Mouse (Mus musculus) ES-Bruce4 (cell line): Measurements from ENCODE around the gene Anapc13. TPM values are rescaled to one million over a fixed set of nuclear protein-coding genes. Genes with fewer than 3 reads are reported as not detected.

Experiments
- H3K27ac ChIP-seq: 2 replicates; pipeline ENCODE4 v1.5.1; 2012; ENCODE audit warnings: low read length, inconsistent platforms; ENCODE audit not compliant: insufficient read depth
- H3K27me3 ChIP-seq: 2 replicates; pipeline ENCODE4 v1.6.1; 2012; ENCODE audit warnings: mild to moderate bottlenecking, low read length, inconsistent platforms; ENCODE audit not compliant: control insufficient read depth, poor library complexity, insufficient read depth, severe bottlenecking
- H3K36me3 ChIP-seq: 2 replicates; pipeline ENCODE4 v1.6.1; 2012; ENCODE audit warnings: inconsistent platforms, mild to moderate bottlenecking, low read length, moderate library complexity; ENCODE audit not compliant: control insufficient read depth, poor library complexity, insufficient read depth, severe bottlenecking
- H3K4me1 ChIP-seq: one replicate; pipeline ENCODE4 v1.8.1; 2011; ENCODE audit warnings: low read length; ENCODE audit not compliant: control insufficient read depth, insufficient read depth
- H3K4me3 ChIP-seq: 2 replicates; pipeline ENCODE4 v1.5.1; 2011; ENCODE audit warnings: low read depth, mild to moderate bottlenecking, low read length
- H3K9ac ChIP-seq: 2 replicates; pipeline ENCODE4 v1.6.1; 2012; ENCODE audit warnings: low read depth, mild to moderate bottlenecking, inconsistent platforms; ENCODE audit not compliant: poor library complexity, severe bottlenecking
- H3K9me3 ChIP-seq: replicated peaks from 2 replicates; pipeline ENCODE4 v1.6.1; 2012; ENCODE audit warnings: mild to moderate bottlenecking, low read length, inconsistent platforms; ENCODE audit not compliant: control insufficient read depth, poor library complexity, insufficient read depth, severe bottlenecking
- CTCF ChIP-seq: IDR thresholded peaks from one replicate; pipeline ENCODE4 v1.8.1; 2011; ENCODE audit warnings: low read depth, low read length
- EP300 ChIP-seq: IDR thresholded peaks from 2 replicates; pipeline ENCODE4 v1.6.1; 2011; ENCODE audit warnings: low read depth, low read length; ENCODE audit not compliant: insufficient read depth
- POLR2A ChIP-seq: IDR thresholded peaks from one replicate; pipeline ENCODE4 v1.8.1; 2011; ENCODE audit warnings: low read length; ENCODE audit not compliant: insufficient read depth
- polyA plus RNA-seq: library from polyadenylated mRNA; stranded (reverse); fragments of >200 nt; gene quantifications from 2 replicates; pipeline ENCODE4 v1.2.4, GENCODE M21; 2011; ENCODE audit warnings: low read depth; ENCODE audit not compliant: missing spikeins, insufficient read depth, insufficient read length

The Anapc13 gene
- polyA plus RNA-seq, 1 experiment = 87.9 TPM

DNA sequence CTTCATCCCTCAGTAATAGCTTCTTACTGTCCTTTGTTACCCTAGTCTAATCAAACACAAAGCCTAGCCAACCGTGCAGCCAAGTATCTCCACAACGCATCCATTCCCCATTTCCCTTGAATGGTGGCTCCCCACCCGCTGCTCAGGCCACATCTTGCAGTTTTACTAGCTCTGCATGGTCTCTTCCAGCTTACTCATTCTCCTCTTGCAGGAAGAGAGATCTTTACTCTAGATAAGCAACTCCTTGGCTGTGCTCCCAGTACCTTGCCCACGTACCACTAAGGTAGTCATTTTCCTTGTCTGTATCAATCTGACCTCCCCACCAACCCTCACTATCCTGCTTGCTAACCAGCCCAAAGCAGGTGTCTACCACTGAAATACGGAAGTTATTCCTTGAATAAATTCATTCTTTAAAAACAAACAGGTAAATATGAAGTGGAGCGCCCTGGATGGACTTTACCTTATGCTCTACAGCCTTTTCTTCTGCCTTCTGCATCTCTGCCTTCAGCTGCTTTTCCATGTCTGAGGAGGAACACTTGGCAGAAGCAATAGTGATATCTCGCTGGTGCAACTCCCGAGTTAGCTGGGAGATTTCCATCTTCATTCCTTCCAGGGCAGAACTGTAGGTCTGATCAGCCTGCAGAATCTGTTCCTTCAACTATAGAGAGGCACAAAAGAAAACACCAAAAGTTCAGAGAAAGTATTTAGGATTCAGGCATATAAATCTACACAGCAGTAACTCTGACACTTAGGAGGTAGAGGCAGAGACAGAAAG is 30.2 kb upstream of the Anapc13 start:
- Histone ChIP-seq H3K4me1 (no peaks in the 10 kb centered on the region), H3K4me3 (no peak overlapping the region), H3K9me3 (no peaks in the 10 kb centered on the region), H3K27ac (no peak overlapping the region), H3K36me3 (0 out of 2 replicates have a peak, but pooled peaks cover 2% of the 10 kb centered on the region), H3K9ac (no peak overlapping the region), H3K27me3 (no peaks in the 10 kb centered on the region)
- TF ChIP-seq POLR2A (no peak), EP300 (no peak), CTCF (no peak)

DNA sequence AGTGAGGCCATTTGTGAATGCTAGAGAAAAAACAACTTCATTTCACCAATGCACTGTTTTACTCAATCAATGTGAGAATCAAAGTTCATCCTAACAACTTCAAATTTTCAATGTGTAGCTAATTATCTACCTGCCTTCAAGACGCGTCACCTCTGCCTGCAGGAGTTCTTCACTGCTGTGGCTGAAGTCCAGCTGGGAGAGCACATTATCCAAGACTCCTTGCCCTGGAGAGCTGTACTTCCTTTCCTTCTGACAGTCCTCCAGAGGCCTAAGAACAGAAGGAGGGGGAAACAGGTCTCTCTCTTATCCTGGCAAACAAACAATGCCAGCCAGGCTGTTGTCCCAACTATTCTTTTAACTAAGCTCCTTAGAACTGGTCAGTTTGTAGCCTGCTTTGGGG is 24.9 kb upstream of the Anapc13 start:
- Histone ChIP-seq H3K4me1 (no peaks in the 10 kb centered on the region), H3K4me3 (no peak overlapping the region), H3K9ac (no peak overlapping the region), H3K27ac (no peak overlapping the region), H3K27me3 (no peaks in the 10 kb centered on the region), H3K36me3 (peaks cover 7% of the 10 kb centered on the region; the same call in 1 of the 2 replicates), H3K9me3 (no peaks in the 10 kb centered on the region)
- TF ChIP-seq CTCF (no peak), POLR2A (no peak), EP300 (no peak)

DNA sequence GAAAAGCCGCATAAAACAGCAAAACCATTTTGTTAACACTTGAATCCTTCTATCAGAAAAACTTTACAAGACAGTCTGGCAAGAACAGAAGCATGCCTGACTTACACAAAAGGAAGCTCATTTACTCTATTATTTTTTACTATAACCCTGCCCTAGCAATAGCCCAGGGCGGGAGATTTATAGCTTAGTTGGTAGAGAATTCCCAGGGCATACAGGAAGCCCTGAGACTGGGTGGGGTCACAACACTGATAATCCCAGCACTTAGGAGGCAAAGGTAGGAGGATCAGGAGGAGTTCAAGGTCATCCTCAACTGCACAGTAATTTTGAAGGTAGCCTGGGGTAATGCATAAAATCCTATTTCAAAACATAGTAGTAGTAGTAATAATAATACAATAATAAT is 24.4 kb upstream of the Anapc13 start:
- Histone ChIP-seq H3K36me3 (peaks cover 7% of the 10 kb centered on the region; the same call in 1 of the 2 replicates), H3K9me3 (no peaks in the 10 kb centered on the region), H3K27ac (no peak overlapping the region), H3K9ac (no peak overlapping the region), H3K4me3 (no peak overlapping the region), H3K4me1 (no peaks in the 10 kb centered on the region), H3K27me3 (no peaks in the 10 kb centered on the region)
- no peak for TF ChIP-seq EP300
- TF ChIP-seq POLR2A = no peak
- TF ChIP-seq CTCF = no peak

DNA sequence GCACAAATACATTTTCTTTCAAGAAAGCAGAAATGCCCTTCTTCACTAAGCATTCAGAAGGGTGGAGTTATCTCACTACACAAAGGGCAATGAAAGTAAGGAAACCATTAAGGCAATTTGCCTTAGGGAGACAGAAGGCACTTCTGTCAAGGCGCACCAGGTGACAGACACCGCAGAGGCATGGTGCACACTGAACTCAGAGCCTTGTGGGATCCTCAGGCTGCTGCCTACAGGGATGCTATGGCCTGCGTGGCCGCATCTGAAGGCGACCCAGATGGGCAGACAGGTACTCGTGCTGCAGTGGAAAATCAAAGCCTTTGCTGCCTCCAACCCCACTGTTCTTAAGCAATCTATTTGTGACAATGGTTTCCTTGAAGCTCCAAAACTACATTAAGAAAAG is 20.9 kb upstream of the Anapc13 start:
- TF ChIP-seq POLR2A (no peak), EP300 (no peak), CTCF (no peak)
- Histone ChIP-seq H3K27ac (no peak overlapping the region), H3K4me3 (no peak overlapping the region), H3K27me3 (no peaks in the 10 kb centered on the region), H3K4me1 (no peaks in the 10 kb centered on the region), H3K9ac (no peak overlapping the region), H3K36me3 (peaks cover 7% of the 10 kb centered on the region; the same call in 1 of the 2 replicates), H3K9me3 (no peaks in the 10 kb centered on the region)

DNA sequence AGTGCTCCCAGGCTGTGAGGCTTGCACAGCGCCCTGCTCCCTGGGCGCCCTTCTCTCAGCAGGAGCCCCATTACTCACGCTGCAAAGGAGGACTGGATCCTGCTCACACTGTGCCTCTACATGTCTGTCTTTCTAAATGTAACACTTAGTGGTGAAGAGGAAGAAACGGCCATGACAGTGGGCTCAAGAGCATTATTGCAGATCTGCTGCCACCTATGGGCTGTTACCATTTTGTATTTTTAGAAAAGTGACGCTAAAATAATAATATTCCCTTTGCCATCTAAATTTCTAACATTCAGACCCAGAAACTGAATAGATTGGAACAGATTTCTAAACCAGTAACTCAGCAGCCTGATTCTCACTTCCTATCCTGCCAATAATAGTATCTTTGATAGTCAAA is 18.6 kb upstream of the Anapc13 start:
- Histone ChIP-seq H3K27me3 (no peaks in the 10 kb centered on the region), H3K4me1 (no peaks in the 10 kb centered on the region), H3K9me3 (no peaks in the 10 kb centered on the region), H3K27ac (no peak overlapping the region), H3K36me3 (peaks cover 3% of the 10 kb centered on the region; the same call in 1 of the 2 replicates), H3K9ac (no peak overlapping the region), H3K4me3 (no peak overlapping the region)
- TF ChIP-seq EP300 (no peak), CTCF (no peak), POLR2A (no peak)

DNA sequence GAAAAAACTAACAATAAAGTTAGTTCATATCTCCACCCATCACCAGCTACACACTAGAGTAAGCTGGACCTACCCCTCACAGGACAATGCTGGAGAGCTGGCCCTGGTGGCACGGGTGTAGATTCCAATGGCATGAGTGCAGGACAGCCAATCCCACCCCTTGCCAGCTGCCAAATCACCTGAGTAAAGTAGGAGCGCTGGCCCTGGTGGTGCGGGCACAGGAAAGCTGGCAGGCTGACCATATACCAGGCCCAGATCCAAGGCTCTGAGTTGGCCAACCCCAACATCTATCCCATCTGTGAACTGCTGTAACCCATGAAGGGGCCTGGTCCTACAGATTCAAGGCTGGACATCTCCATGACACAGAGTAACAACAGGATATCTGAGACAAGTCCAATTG is 16.9 kb upstream of the Anapc13 start:
- Histone ChIP-seq H3K36me3 (no peaks in the 10 kb centered on the region), H3K9me3 (no peaks in the 10 kb centered on the region), H3K27ac (no peak overlapping the region), H3K27me3 (no peaks in the 10 kb centered on the region), H3K9ac (no peak overlapping the region), H3K4me3 (no peak overlapping the region), H3K4me1 (no peaks in the 10 kb centered on the region)
- TF ChIP-seq POLR2A = no peak
- TF ChIP-seq EP300 = no peak
- no peak for TF ChIP-seq CTCF
